Mouse (Mus musculus): ENCODE data around the gene Amigo2.

Amigo2 gene

GRCm38 (mm10) chr15:97267094-97267695 is 20.1 kb upstream of the Amigo2 start:
- DNase-seq (ENCODE audit: extremely low spot score, low spot score): no peak

- DNase-seq (ENCODE audit: extremely low spot score, low spot score): no peak
Observed at GRCm38 (mm10) chr15:97266236-97266845, 19.3 kb upstream of the Amigo2 start.

- DNase-seq (ENCODE audit: extremely low spot score, low spot score): no peak
Observed at GRCm38 (mm10) chr15:97262251-97262650, 15.2 kb upstream of the Amigo2 start.

- no peak for DNase-seq (ENCODE audit: extremely low spot score, low spot score)
Observed at GRCm38 (mm10) chr15:97259968-97260597, 13.0 kb upstream of the Amigo2 start.

- no peak for DNase-seq (ENCODE audit: extremely low spot score, low spot score)
Observed at GRCm38 (mm10) chr15:97259300-97259699, 12.2 kb upstream of the Amigo2 start.

- DNase-seq (ENCODE audit: extremely low spot score, low spot score): no peak
Observed at GRCm38 (mm10) chr15:97258483-97259230, 11.6 kb upstream of the Amigo2 start.

GRCm38 (mm10) chr15:97257206-97257775 is 10.2 kb upstream of the Amigo2 start:
- DNase-seq (ENCODE audit: extremely low spot score, low spot score): no peak

- no peak for DNase-seq (ENCODE audit: extremely low spot score, low spot score)
Observed at GRCm38 (mm10) chr15:97256411-97256810, 9.3 kb upstream of the Amigo2 start.

GRCm38 (mm10) chr15:97255800-97256199 is 8.7 kb upstream of the Amigo2 start:
- no peak for DNase-seq (ENCODE audit: extremely low spot score, low spot score)

GRCm38 (mm10) chr15:97254375-97254774 is 7.3 kb upstream of the Amigo2 start:
- no peak for DNase-seq (ENCODE audit: extremely low spot score, low spot score)

- no peak for DNase-seq (ENCODE audit: extremely low spot score, low spot score)
Observed at GRCm38 (mm10) chr15:97252493-97253034, 5.5 kb upstream of the Amigo2 start.

- DNase-seq (ENCODE audit: extremely low spot score, low spot score): no peak
Observed at GRCm38 (mm10) chr15:97249322-97249721, 2.2 kb upstream of the Amigo2 start.

GRCm38 (mm10) chr15:97248296-97248695 is 1.2 kb upstream of the Amigo2 start:
- no peak for DNase-seq (ENCODE audit: extremely low spot score, low spot score)

GRCm38 (mm10) chr15:97247791-97248161 is 689 bp upstream of the Amigo2 start:
- no peak for DNase-seq (ENCODE audit: extremely low spot score, low spot score)

GRCm38 (mm10) chr15:97246256-97246655 is 831 bp downstream of the Amigo2 start:
- DNase-seq (ENCODE audit: extremely low spot score, low spot score): no peak

GRCm38 (mm10) chr15:97245392-97245791 is 1.7 kb downstream of the Amigo2 start:
- DNase-seq (ENCODE audit: extremely low spot score, low spot score): no peak

GRCm38 (mm10) chr15:97236943-97237342 is 10.1 kb downstream of the Amigo2 start:
- DNase-seq (ENCODE audit: extremely low spot score, low spot score): no peak

GRCm38 (mm10) chr15:97235183-97235582 is 11.9 kb downstream of the Amigo2 start:
- DNase-seq (ENCODE audit: extremely low spot score, low spot score): peak; percentile 69

- DNase-seq (ENCODE audit: extremely low spot score, low spot score): no peak
Observed at GRCm38 (mm10) chr15:97234076-97234475, 13.0 kb downstream of the Amigo2 start.

- no peak for DNase-seq (ENCODE audit: extremely low spot score, low spot score)
Observed at GRCm38 (mm10) chr15:97229494-97230077, 17.5 kb downstream of the Amigo2 start.

GRCm38 (mm10) chr15:97224003-97224402 is 23.1 kb downstream of the Amigo2 start:
- no peak for DNase-seq (ENCODE audit: extremely low spot score, low spot score)
